Mouse (Mus musculus) myocyte (in vitro differentiated cells): ENCODE results near the gene Tmem88. TPM values are rescaled to one million over a fixed set of nuclear protein-coding genes. Genes with fewer than 3 reads are reported as not detected.

Experiments used
- H3K27me3 ChIP-seq: one replicate; pipeline ENCODE4 v1.6.1; 2011; ENCODE audit not compliant: control insufficient read depth, insufficient read depth, insufficient read length
- H3K36me3 ChIP-seq: one replicate; pipeline ENCODE4 v1.6.1; 2011; ENCODE audit not compliant: control insufficient read depth, insufficient read depth
- H3K4me2 ChIP-seq: one replicate; pipeline ENCODE4 v1.6.1; 2011; ENCODE audit warnings: low read depth, control low read depth
- H3K4me3 ChIP-seq: one replicate; pipeline ENCODE4 v1.5.1; 2011; ENCODE audit warnings: mild to moderate bottlenecking, control low read depth, moderate library complexity
- H3K79me2 ChIP-seq: one replicate; pipeline ENCODE4 v1.6.1; 2011; ENCODE audit not compliant: control insufficient read depth, insufficient read depth
- H3ac ChIP-seq: one replicate; pipeline ENCODE4 v1.6.1; 2011; ENCODE audit not compliant: control insufficient read depth, insufficient read length
- CEBPB ChIP-seq: IDR thresholded peaks from 2 replicates; pipeline ENCODE4 v1.6.1; 2011; ENCODE audit warnings: mild to moderate bottlenecking, moderate library complexity; ENCODE audit not compliant: poor library complexity, insufficient read depth, severe bottlenecking
- E2F4 ChIP-seq: IDR thresholded peaks from one replicate; pipeline ENCODE4 v1.6.1; 2011; ENCODE audit warnings: mild to moderate bottlenecking, control low read depth, moderate library complexity; ENCODE audit not compliant: insufficient read depth
- MAX ChIP-seq: IDR thresholded peaks from one replicate; pipeline ENCODE4 v1.6.1; 2011; ENCODE audit warnings: low read depth, mild to moderate bottlenecking, control low read depth
- MYOD1 ChIP-seq, 3 experiments: IDR thresholded peaks; one replicate each; pipeline ENCODE4 v1.6.1; 2011; ENCODE audit warnings: control low read depth in 2 of 3, low read depth in 2 of 3, mild to moderate bottlenecking in 2 of 3, moderate library complexity in 1 of 3; ENCODE audit not compliant: insufficient read length in 2 of 3, control insufficient read depth in 1 of 3
- MYOG ChIP-seq, 3 experiments: IDR thresholded peaks; one replicate each; pipeline ENCODE4 v1.6.1; 2011; ENCODE audit warnings: control low read depth in 2 of 3, low read depth in 2 of 3, mild to moderate bottlenecking in 2 of 3; ENCODE audit not compliant: insufficient read length in 2 of 3, control insufficient read depth in 1 of 3, insufficient read depth in 1 of 3
- POLR2A ChIP-seq: IDR thresholded peaks from one replicate; pipeline ENCODE4 v1.6.1; 2011; ENCODE audit warnings: low read depth, mild to moderate bottlenecking, control low read depth, moderate library complexity; ENCODE audit not compliant: insufficient read length
- POLR2AphosphoS2 ChIP-seq: IDR thresholded peaks from one replicate; pipeline ENCODE4 v1.6.1; 2011; ENCODE audit warnings: low read depth, control low read depth; ENCODE audit not compliant: insufficient read length
- REST ChIP-seq: IDR thresholded peaks from one replicate; pipeline ENCODE4 v1.6.1; 2011; ENCODE audit warnings: mild to moderate bottlenecking, control low read depth, moderate library complexity; ENCODE audit not compliant: insufficient read depth, insufficient read length
- SRF ChIP-seq: IDR thresholded peaks from one replicate; pipeline ENCODE4 v1.6.1; 2011; ENCODE audit warnings: low read depth; ENCODE audit not compliant: control insufficient read depth, insufficient read length
- TCF12 ChIP-seq: IDR thresholded peaks from one replicate; pipeline ENCODE4 v1.6.1; 2011; ENCODE audit warnings: mild to moderate bottlenecking, control low read depth; ENCODE audit not compliant: poor library complexity, insufficient read depth, severe bottlenecking
- TCF3 ChIP-seq: IDR thresholded peaks from one replicate; pipeline ENCODE4 v1.6.1; 2011; ENCODE audit warnings: low read depth, control low read depth; ENCODE audit not compliant: insufficient read length
- USF1 ChIP-seq: IDR thresholded peaks from one replicate; pipeline ENCODE4 v1.6.1; 2011; ENCODE audit warnings: low read depth, mild to moderate bottlenecking, control low read depth, moderate library complexity
- polyA plus RNA-seq: library from polyadenylated mRNA; unstranded; fragments of >200 nt; fragmentation: generic; extraction: Trizol; gene quantifications from one replicate; pipeline ENCODE4 v1.2.1, GENCODE M21; 2012; ENCODE audit warnings: missing spikeins

The Tmem88 gene
- polyA plus RNA-seq, 1 experiment = 0.16 TPM

GRCm38 (mm10) chr11:69370817-69371215 lies 27.2 kb downstream of the Tmem88 start:
- Histone ChIP-seq H3K36me3 (no peaks in the 10 kb centered on the region), H3ac (no peak overlapping the region), H3K4me2 (peak overlapping the region; percentile 53), H3K4me3 (no peak overlapping the region), H3K79me2 (no peaks in the 10 kb centered on the region), H3K27me3 (no peaks in the 10 kb centered on the region)
- no peak for TF ChIP-seq MAX
- TF ChIP-seq SRF = no peak

- Histone ChIP-seq H3K27me3 (no peaks in the 10 kb centered on the region), H3K4me2 (peak overlapping the region; percentile 82), H3K79me2 (peaks cover 5% of the 10 kb centered on the region), H3ac (no peak overlapping the region), H3K4me3 (peak overlapping the region; percentile 56), H3K36me3 (no peaks in the 10 kb centered on the region)
- TF ChIP-seq POLR2A = no peak
- no peak for TF ChIP-seq USF1
- no peak for TF ChIP-seq MYOG (IDR thresholded peaks at IDR 0.05; ENCODE audit: control insufficient read depth in 1 of 3, insufficient read depth in 1 of 3, insufficient read length in 2 of 3, low read depth in 2 of 3)
- TF ChIP-seq POLR2AphosphoS2 = no peak
- no peak for TF ChIP-seq MYOD1 (IDR thresholded peaks at IDR 0.05; ENCODE audit: control insufficient read depth in 1 of 3, insufficient read length in 2 of 3, low read depth in 2 of 3)
- no peak for TF ChIP-seq CEBPB
- no peak for TF ChIP-seq REST
- TF ChIP-seq SRF = no peak
- TF ChIP-seq E2F4 = no peak
- no peak for TF ChIP-seq MAX
- TF ChIP-seq TCF12 = no peak
- TF ChIP-seq TCF3 = no peak
Measured at GRCm38 (mm10) chr11:69369990-69370816, 27.8 kb downstream of the Tmem88 start.

GRCm38 (mm10) chr11:69369215-69369989 lies 28.6 kb downstream of the Tmem88 start, which contains the start of gene Chd3:
Gene Chd3 (minus strand): TSS chr11:69369406.
- Histone ChIP-seq H3ac (peak within 1 kb of the TSS; percentile 82), H3K36me3 (no peaks in the 10 kb centered on the region), H3K4me3 (peak within 1 kb of the TSS; percentile 56), H3K27me3 (no peaks in the 10 kb centered on the region), H3K4me2 (peak within 1 kb of the TSS; percentile 99), H3K79me2 (peaks cover 10% of the 10 kb centered on the region)
- TF ChIP-seq POLR2A (peak; percentile 46), POLR2AphosphoS2 (no peak)

- peaks cover 13% of the 10 kb centered on the region for H3K79me2 ChIP-seq
- TF ChIP-seq MYOG (IDR thresholded peaks at IDR 0.05; ENCODE audit: control insufficient read depth in 1 of 3, insufficient read depth in 1 of 3, insufficient read length in 2 of 3, low read depth in 2 of 3) = peak in 2 of 3 experiments; percentile 74 to 75
- no peak for TF ChIP-seq USF1
- no peak for TF ChIP-seq E2F4
- TF ChIP-seq CEBPB = no peak
- peak; percentile 2 for TF ChIP-seq TCF12
- TF ChIP-seq POLR2AphosphoS2 = peak; percentile 67
- peak; percentile 65 for TF ChIP-seq POLR2A
- TF ChIP-seq MYOD1 (IDR thresholded peaks at IDR 0.05; ENCODE audit: control insufficient read depth in 1 of 3, insufficient read length in 2 of 3, low read depth in 2 of 3) = peak in 2 of 3 experiments; percentile 94 to 97
- TF ChIP-seq SRF = no peak
- TF ChIP-seq REST = no peak
- no peak for TF ChIP-seq MAX
- TF ChIP-seq TCF3 = peak; percentile 77
- peak overlapping the region; percentile 82 for H3ac ChIP-seq
- H3K27me3 ChIP-seq = no peaks in the 10 kb centered on the region
- peak overlapping the region; percentile 56 for H3K4me3 ChIP-seq
- H3K4me2 ChIP-seq = peak overlapping the region; percentile 99
- H3K36me3 ChIP-seq = no peaks in the 10 kb centered on the region
Measured at GRCm38 (mm10) chr11:69368356-69369214, 29.4 kb downstream of the Tmem88 start.
